ENCODE assay signal across 10 mouse cellular contexts in the genomic region with DNA sequence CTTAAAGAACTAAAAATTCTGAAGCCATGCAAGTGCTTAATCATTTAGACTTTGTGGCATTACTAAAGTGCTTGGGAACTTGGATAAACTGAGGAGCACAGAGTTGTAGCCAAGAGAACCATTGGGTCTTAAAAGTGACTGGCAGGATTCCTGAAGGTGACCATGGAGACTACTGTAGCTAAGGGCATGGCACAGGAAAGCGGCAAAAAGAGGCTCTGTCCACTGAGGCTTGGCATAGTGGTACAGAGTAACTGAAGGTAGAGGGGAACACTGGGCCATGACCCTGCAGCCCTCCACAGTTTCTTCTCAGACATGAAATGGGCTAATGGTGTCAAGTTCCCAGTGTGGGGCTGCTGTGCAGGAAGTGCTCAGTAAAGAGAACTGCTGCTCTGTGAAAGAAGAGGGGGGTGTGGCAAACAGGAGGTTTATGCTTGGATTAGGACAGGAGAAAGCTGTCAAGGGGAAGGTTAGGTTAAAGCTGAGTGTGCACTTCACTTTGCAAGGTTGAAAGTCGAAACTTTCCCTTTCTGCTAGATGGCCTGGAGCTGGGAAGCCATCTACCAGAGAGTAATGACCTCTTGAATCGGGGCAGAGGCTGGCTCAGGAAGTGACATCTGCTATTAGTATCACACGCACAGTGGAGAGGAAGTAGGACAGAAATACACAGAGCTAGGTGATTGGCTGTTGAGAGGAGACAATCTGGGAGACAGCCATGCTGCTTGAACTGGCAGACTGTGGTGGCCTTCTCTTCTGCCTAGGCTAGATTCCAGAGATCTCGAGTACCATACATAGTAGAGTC. TPM values are rescaled to one million over a fixed set of nuclear protein-coding genes. Genes with fewer than 3 reads are reported as not detected.
DNase-seq lines count a peak whose midpoint lies in the region; ATAC-seq and TF ChIP-seq lines count a peak whose summit lies in the region.
"Had no signal": no experiment of that assay in that cellular context is flagged by ENCODE, and none has a peak within 500 bp of the region (broad histone marks: within the 10 kb centered on the region; RNA-seq: fewer than 3 reads in every experiment).

No protein-coding gene starts in this region.

- no peaks in the 10 kb centered on the region for H3K27me3 ChIP-seq in midbrain, postnatal 0 days (ENCODE audit: insufficient read depth, low read length)
- H3K27me3 ChIP-seq in midbrain, embryonic 16.5 days (ENCODE audit: control insufficient read depth, insufficient read depth, low read depth, low read length), result no peaks in the 10 kb centered on the region
- no peaks in the 10 kb centered on the region for H3K27me3 ChIP-seq in kidney, postnatal 0 days (ENCODE audit: insufficient read depth, low read length)

- H3K36me3 ChIP-seq in midbrain, postnatal 0 days (ENCODE audit: insufficient read depth, low read length), result peaks cover 8% of the 10 kb centered on the region
- H3K36me3 ChIP-seq in midbrain, embryonic 16.5 days (ENCODE audit: control insufficient read depth, insufficient read depth, low read length), result no peaks in the 10 kb centered on the region
- peaks cover 7% of the 10 kb centered on the region for H3K36me3 ChIP-seq in kidney, postnatal 0 days (ENCODE audit: insufficient read depth, low read length)

- H3K4me2 ChIP-seq in midbrain, postnatal 0 days (ENCODE audit: low read depth, low read length, poor library complexity, severe bottlenecking), result no peak overlapping the region
- H3K4me2 ChIP-seq in midbrain, embryonic 16.5 days (ENCODE audit: low read length), result no peak overlapping the region
- H3K4me2 ChIP-seq in kidney, postnatal 0 days (ENCODE audit: low read length), result no peak overlapping the region

- no peak overlapping the region for H3K4me3 ChIP-seq in midbrain, postnatal 0 days (ENCODE audit: low read depth, low read length)
- no peak overlapping the region for H3K4me3 ChIP-seq in midbrain, embryonic 16.5 days (ENCODE audit: low read depth, low read length)
- H3K4me3 ChIP-seq in kidney, postnatal 0 days (replicated peaks; ENCODE audit: low read depth, low read length), result no peak overlapping the region

- 79% methylated on average over 5 of the region's 5 CpGs for WGBS in midbrain, postnatal 0 days
- WGBS in midbrain, embryonic 16.5 days, result 83% methylated on average over 5 of the region's 5 CpGs
- WGBS in kidney, postnatal 0 days, result 47% methylated on average over 5 of the region's 5 CpGs

- TF ChIP-seq POLR2A in brain, embryonic 14.5 days (IDR thresholded peaks at IDR 0.05; ENCODE audit: borderline replicate concordance, extremely low read depth, insufficient read depth, insufficient read length, poor library complexity, severe bottlenecking), result no peak

- no peaks in the 10 kb centered on the region for H3K9me3 ChIP-seq in midbrain, postnatal 0 days (ENCODE audit: low read length)
- no peaks in the 10 kb centered on the region for H3K9me3 ChIP-seq in midbrain, embryonic 16.5 days (replicated peaks; ENCODE audit: control insufficient read depth, low read length, poor library complexity, severe bottlenecking)
- no peaks in the 10 kb centered on the region for H3K9me3 ChIP-seq in kidney, postnatal 0 days (replicated peaks; ENCODE audit: low read length)

- H3K27ac ChIP-seq in midbrain, postnatal 0 days (ENCODE audit: low read depth, low read length), result no peak overlapping the region
- H3K27ac ChIP-seq in midbrain, embryonic 16.5 days (ENCODE audit: low read length), result no peak overlapping the region
- H3K27ac ChIP-seq in kidney, postnatal 0 days, result no peak overlapping the region

- TF ChIP-seq CTCF in midbrain, postnatal 0 days (IDR thresholded peaks at IDR 0.05), result no peak
- TF ChIP-seq CTCF in brain, embryonic 14.5 days (IDR thresholded peaks at IDR 0.05; ENCODE audit: borderline replicate concordance, extremely low read depth, insufficient read depth, insufficient read length), result no peak
- no peak for TF ChIP-seq CTCF in kidney, postnatal 0 days (IDR thresholded peaks at IDR 0.05; ENCODE audit: low read depth)

- peak; percentile 16 for DNase-seq in midbrain, postnatal 0 days (ENCODE audit: low spot score)
- DNase-seq in brain, embryonic 14.5 days (ENCODE audit: low read depth), result peak; percentile 11
- peak; percentile 29 for DNase-seq in kidney, postnatal 0 days (ENCODE audit: low spot score)
- peak; percentile 31 for DNase-seq in thymus, postnatal 14 days
- no peak for DNase-seq in gastrocnemius, adult 18-20 months (ENCODE audit: low spot score)
- DNase-seq: gastrocnemius, postnatal 10 days; lung, adult 2 months; right cerebral cortex, postnatal 14 days had no signal

- H3K9ac ChIP-seq in midbrain, postnatal 0 days (replicated peaks; ENCODE audit: low read length, poor library complexity, severe bottlenecking), result no peak overlapping the region
- H3K9ac ChIP-seq in midbrain, embryonic 16.5 days (ENCODE audit: low read depth, low read length), result no peak overlapping the region
- H3K9ac ChIP-seq in kidney, postnatal 0 days (ENCODE audit: low read depth, low read length), result no peak overlapping the region

- no peak for ATAC-seq in midbrain, postnatal 0 days (ENCODE audit: low FRiP score)
- no peak for ATAC-seq in midbrain, embryonic 16.5 days
- ATAC-seq in kidney, postnatal 0 days (replicated peaks; ENCODE audit: low FRiP score, low read depth), result peak; percentile 76
- no peak for ATAC-seq in cerebellum, adult (ENCODE audit: insufficient number of reproducible peaks, low FRiP score, low TSS enrichment)

- H3K4me1 ChIP-seq in midbrain, postnatal 0 days (ENCODE audit: insufficient read depth, low read length), result no peaks in the 10 kb centered on the region
- H3K4me1 ChIP-seq in midbrain, embryonic 16.5 days (ENCODE audit: control insufficient read depth, insufficient read depth, low read length), result no peaks in the 10 kb centered on the region
- no peaks in the 10 kb centered on the region for H3K4me1 ChIP-seq in kidney, postnatal 0 days (replicated peaks; ENCODE audit: insufficient read depth, low read length)

RNA-seq across cellular contexts. Expression of gene Wdr20, which starts 38.1 kb away (rescaled TPM):
- total RNA-seq in midbrain, postnatal 0 days (2014; rRNA removed), result 33.8 and 38.7 TPM in 2 replicates
- polyA plus RNA-seq in midbrain, postnatal 0 days (2015; fragmentation: Nextera tagmentation; extraction: Ambion mirVana), result 16.0 and 16.2 TPM in 2 replicates
- polyA plus RNA-seq in midbrain, embryonic 16.5 days (2015; fragmentation: Nextera tagmentation; extraction: Ambion mirVana), result 23.4 and 24.3 TPM in 2 replicates
- polyA plus RNA-seq in brain, embryonic 14.5 days (2012; rRNA removed), result 28.6 and 31.2 TPM in 2 replicates
- 18.6 and 20.7 TPM in 2 replicates for polyA plus RNA-seq in kidney, postnatal 0 days (2015; fragmentation: Nextera tagmentation; extraction: Ambion mirVana)
- total RNA-seq in gastrocnemius, adult 18-20 months (2021), result 10 to 100 TPM; 16.6 to 17.4 TPM
